ENCODE assay signal across 23 mouse cellular contexts in the genomic region with DNA sequence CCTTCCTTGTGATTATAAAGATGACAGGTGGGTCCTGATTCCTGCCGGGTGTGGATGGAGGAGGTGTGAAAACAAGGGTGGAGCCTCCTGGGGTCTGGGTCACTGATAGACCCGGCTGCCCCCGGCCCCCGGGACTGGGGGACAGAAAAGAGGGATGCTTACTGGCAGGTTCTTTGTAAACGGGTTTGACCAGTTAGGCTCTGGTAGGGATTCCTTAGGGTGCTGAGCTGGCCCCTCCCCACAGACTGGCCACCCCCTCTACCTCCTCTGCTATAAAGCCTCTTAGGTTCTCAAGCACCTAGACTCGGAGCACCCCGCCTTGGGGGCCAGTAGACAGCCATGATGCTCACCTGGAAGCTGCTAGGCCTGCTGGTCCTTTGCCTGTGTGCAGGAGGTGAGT. TPM values are rescaled to one million over a fixed set of nuclear protein-coding genes. Genes with fewer than 3 reads are reported as not detected.
DNase-seq lines count a peak whose midpoint lies in the region; ATAC-seq and TF ChIP-seq lines count a peak whose summit lies in the region.
"Had no signal": no experiment of that assay in that cellular context is flagged by ENCODE, and none has a peak within 500 bp of the region (broad histone marks: within the 10 kb centered on the region; RNA-seq: fewer than 3 reads in every experiment).

A gene (plus strand): TSS at position 301 of the 400 bp plus-strand sequence.

- TF ChIP-seq EP300 in ES-Bruce4 (IDR thresholded peaks at IDR 0.05; ENCODE audit: insufficient read depth, low read depth, low read length) = no peak
- no peak for TF ChIP-seq EP300 in stomach, postnatal 0 days (optimal IDR thresholded peaks at IDR 0.05)

- H3K4me1 ChIP-seq in intestine, embryonic 15.5 days (replicated peaks) = 0 out of 2 replicates have a peak, but pooled peaks cover 2% of the 10 kb centered on the region
- no peaks in the 10 kb centered on the region for H3K4me1 ChIP-seq in intestine, embryonic 16.5 days (ENCODE audit: control insufficient read depth, insufficient read depth, low read length)
- H3K4me1 ChIP-seq in neural tube, embryonic 14.5 days (ENCODE audit: control insufficient read depth, insufficient read depth, low read length) = no peaks in the 10 kb centered on the region
- H3K4me1 ChIP-seq in neural tube, embryonic 15.5 days = no peaks in the 10 kb centered on the region
- peaks cover 21% of the 10 kb centered on the region for H3K4me1 ChIP-seq in ES-Bruce4 (ENCODE audit: control insufficient read depth, insufficient read depth, low read length)
- H3K4me1 ChIP-seq in stomach, postnatal 0 days (replicated peaks; ENCODE audit: control insufficient read depth, insufficient read depth) = no peaks in the 10 kb centered on the region
- peaks cover 11% of the 10 kb centered on the region; the same call in 1 of the 2 replicates for H3K4me1 ChIP-seq in midbrain, embryonic 10.5 days
- H3K4me1 ChIP-seq: forebrain, embryonic 15.5 days; heart, embryonic 15.5 days had no signal

- TF ChIP-seq CTCF in ES-Bruce4 (IDR thresholded peaks at IDR 0.05; ENCODE audit: low read depth, low read length) = no peak
- no peak for TF ChIP-seq CTCF in stomach, postnatal 0 days (IDR thresholded peaks at IDR 0.05; ENCODE audit: low read depth)

- H3K27ac ChIP-seq in intestine, embryonic 15.5 days = no peak within 1 kb of the TSS
- H3K27ac ChIP-seq in intestine, embryonic 16.5 days (ENCODE audit: low read length) = no peak within 1 kb of the TSS
- no peak within 1 kb of the TSS for H3K27ac ChIP-seq in neural tube, embryonic 14.5 days (ENCODE audit: low read depth, low read length)
- no peak within 1 kb of the TSS for H3K27ac ChIP-seq in neural tube, embryonic 15.5 days (replicated peaks)
- peak within 1 kb of the TSS; percentile 23; the same call in 1 of the 2 replicates for H3K27ac ChIP-seq in ES-Bruce4 (ENCODE audit: insufficient read depth, low read length)
- H3K27ac ChIP-seq in stomach, postnatal 0 days (replicated peaks) = no peak within 1 kb of the TSS
- H3K27ac ChIP-seq in midbrain, embryonic 10.5 days (replicated peaks) = no peak within 1 kb of the TSS
- H3K27ac ChIP-seq: forebrain, embryonic 15.5 days; heart, adult 2 months; heart, embryonic 15.5 days; hindbrain, embryonic 13.5 days; hindbrain, postnatal 0 days had no signal

- no peaks in the 10 kb centered on the region for H3K27me3 ChIP-seq in intestine, embryonic 15.5 days (replicated peaks)
- H3K27me3 ChIP-seq in intestine, embryonic 16.5 days (replicated peaks; ENCODE audit: control insufficient read depth, insufficient read depth, low read length) = no peaks in the 10 kb centered on the region
- H3K27me3 ChIP-seq in neural tube, embryonic 14.5 days (ENCODE audit: control insufficient read depth, insufficient read depth, low read length) = no peaks in the 10 kb centered on the region
- H3K27me3 ChIP-seq in neural tube, embryonic 15.5 days (replicated peaks) = no peaks in the 10 kb centered on the region
- H3K27me3 ChIP-seq in ES-Bruce4 (ENCODE audit: control insufficient read depth, insufficient read depth, low read length, poor library complexity, severe bottlenecking) = no peaks in the 10 kb centered on the region
- no peaks in the 10 kb centered on the region for H3K27me3 ChIP-seq in stomach, postnatal 0 days (ENCODE audit: control insufficient read depth, insufficient read depth, low read length)
- H3K27me3 ChIP-seq in midbrain, embryonic 10.5 days (ENCODE audit: low read depth, poor library complexity, severe bottlenecking) = no peaks in the 10 kb centered on the region
- H3K27me3 ChIP-seq: forebrain, embryonic 15.5 days; Patski had no signal

- no peak for TF ChIP-seq POLR2A in ES-Bruce4 (IDR thresholded peaks at IDR 0.05; ENCODE audit: insufficient read depth, low read length)

- DNase-seq in stomach, postnatal 0 days (ENCODE audit: low spot score) = no peak
- no peak for DNase-seq in midbrain, embryonic 10.5 days (ENCODE audit: low spot score)
- DNase-seq: adrenal gland, postnatal 14 days; cerebellum, adult 11-12 months; cerebellum, adult 9-10 months; cerebellum, postnatal 25 days; gastrocnemius, postnatal 14 days; heart, adult 2 months; heart, postnatal 14 days had no signal

- H3K9ac ChIP-seq in intestine, embryonic 15.5 days = no peak within 1 kb of the TSS
- no peak within 1 kb of the TSS for H3K9ac ChIP-seq in intestine, embryonic 16.5 days (ENCODE audit: low read depth, low read length)
- H3K9ac ChIP-seq in neural tube, embryonic 14.5 days (replicated peaks; ENCODE audit: low read depth, low read length) = no peak within 1 kb of the TSS
- H3K9ac ChIP-seq in neural tube, embryonic 15.5 days (replicated peaks) = no peak within 1 kb of the TSS
- H3K9ac ChIP-seq in ES-Bruce4 (ENCODE audit: low read depth, poor library complexity, severe bottlenecking) = peak within 1 kb of the TSS; percentile 17; the same call in 1 of the 2 replicates
- H3K9ac ChIP-seq in stomach, postnatal 0 days (ENCODE audit: low read length) = peak within 1 kb of the TSS; percentile 4; the same call in 1 of the 2 replicates
- H3K9ac ChIP-seq: forebrain, embryonic 15.5 days; heart, embryonic 15.5 days; hindbrain, embryonic 13.5 days had no signal

- H3K9me3 ChIP-seq in intestine, embryonic 15.5 days = no peaks in the 10 kb centered on the region
- H3K9me3 ChIP-seq in intestine, embryonic 16.5 days (ENCODE audit: control insufficient read depth, low read length) = no peaks in the 10 kb centered on the region
- no peaks in the 10 kb centered on the region for H3K9me3 ChIP-seq in neural tube, embryonic 14.5 days (ENCODE audit: control insufficient read depth, low read length)
- no peaks in the 10 kb centered on the region for H3K9me3 ChIP-seq in neural tube, embryonic 15.5 days (replicated peaks)
- H3K9me3 ChIP-seq in ES-Bruce4 (replicated peaks; ENCODE audit: control insufficient read depth, insufficient read depth, low read length, poor library complexity, severe bottlenecking) = no peaks in the 10 kb centered on the region
- no peaks in the 10 kb centered on the region for H3K9me3 ChIP-seq in stomach, postnatal 0 days (ENCODE audit: control insufficient read depth, low read length)
- H3K9me3 ChIP-seq in midbrain, embryonic 10.5 days (replicated peaks) = no peaks in the 10 kb centered on the region
- H3K9me3 ChIP-seq: forebrain, embryonic 15.5 days; heart, embryonic 15.5 days; hindbrain, embryonic 13.5 days had no signal

- H3K36me3 ChIP-seq in intestine, embryonic 15.5 days = peaks cover 10% of the 10 kb centered on the region
- 0 out of 2 replicates have a peak, but pooled peaks cover 5% of the 10 kb centered on the region for H3K36me3 ChIP-seq in intestine, embryonic 16.5 days (ENCODE audit: control insufficient read depth, insufficient read depth, low read length)
- H3K36me3 ChIP-seq in neural tube, embryonic 14.5 days (ENCODE audit: control insufficient read depth, insufficient read depth, low read length) = no peaks in the 10 kb centered on the region
- H3K36me3 ChIP-seq in neural tube, embryonic 15.5 days = no peaks in the 10 kb centered on the region
- H3K36me3 ChIP-seq in ES-Bruce4 (ENCODE audit: control insufficient read depth, insufficient read depth, low read length, poor library complexity, severe bottlenecking) = no peaks in the 10 kb centered on the region
- H3K36me3 ChIP-seq in stomach, postnatal 0 days (ENCODE audit: control insufficient read depth, insufficient read depth, low read length) = peaks cover 9% of the 10 kb centered on the region; the same call in 1 of the 2 replicates
- peaks cover 33% of the 10 kb centered on the region for H3K36me3 ChIP-seq in midbrain, embryonic 10.5 days
- H3K36me3 ChIP-seq: forebrain, embryonic 15.5 days had no signal

- no peak within 1 kb of the TSS for H3K4me2 ChIP-seq in intestine, embryonic 15.5 days (replicated peaks)
- no peak within 1 kb of the TSS for H3K4me2 ChIP-seq in intestine, embryonic 16.5 days (ENCODE audit: low read depth, low read length)
- no peak within 1 kb of the TSS for H3K4me2 ChIP-seq in neural tube, embryonic 14.5 days (ENCODE audit: low read depth, low read length)
- H3K4me2 ChIP-seq in neural tube, embryonic 15.5 days = no peak within 1 kb of the TSS
- no peak within 1 kb of the TSS for H3K4me2 ChIP-seq in stomach, postnatal 0 days (replicated peaks; ENCODE audit: low read depth)
- H3K4me2 ChIP-seq: forebrain, embryonic 15.5 days; heart, embryonic 11.5 days; heart, embryonic 15.5 days; hindbrain, embryonic 13.5 days had no signal

- H3K4me3 ChIP-seq in intestine, embryonic 15.5 days (replicated peaks) = no peak within 1 kb of the TSS
- H3K4me3 ChIP-seq in intestine, embryonic 16.5 days (ENCODE audit: low read length) = no peak within 1 kb of the TSS
- H3K4me3 ChIP-seq in neural tube, embryonic 14.5 days (ENCODE audit: low read depth, low read length) = no peak within 1 kb of the TSS
- H3K4me3 ChIP-seq in neural tube, embryonic 15.5 days (replicated peaks) = no peak within 1 kb of the TSS
- H3K4me3 ChIP-seq in ES-Bruce4 (ENCODE audit: low read depth, low read length) = no peak within 1 kb of the TSS
- H3K4me3 ChIP-seq in stomach, postnatal 0 days (ENCODE audit: low read depth, low read length) = no peak within 1 kb of the TSS
- H3K4me3 ChIP-seq in midbrain, embryonic 10.5 days = no peak within 1 kb of the TSS
- H3K4me3 ChIP-seq: erythroblast, embryonic 14.5 days; forebrain, embryonic 15.5 days; heart, embryonic 15.5 days; hindbrain, embryonic 13.5 days had no signal

- 0 out of 2 replicates have a peak, but pooled peaks have one; percentile 4 for ATAC-seq in intestine, embryonic 15.5 days
- ATAC-seq in intestine, embryonic 16.5 days = no peak
- 0 out of 2 replicates have a peak, but pooled peaks have one; percentile 32 for ATAC-seq in neural tube, embryonic 14.5 days (ENCODE audit: low read depth)
- ATAC-seq in neural tube, embryonic 15.5 days (ENCODE audit: low FRiP score) = no peak
- ATAC-seq in stomach, postnatal 0 days (ENCODE audit: low FRiP score, low TSS enrichment) = no peak
- ATAC-seq: activated CD4-positive, CD25-positive, alpha-beta regulatory T cell, adult 4 months; forebrain, embryonic 15.5 days; hindbrain, postnatal 0 days; Patski had no signal

- WGBS in intestine, embryonic 15.5 days = 18% methylated on average over 7 of the region's 7 CpGs
- WGBS in intestine, embryonic 16.5 days = 27% methylated on average over 7 of the region's 7 CpGs
- WGBS in neural tube, embryonic 14.5 days = 47% methylated on average over 7 of the region's 7 CpGs
- 48% methylated on average over 7 of the region's 7 CpGs for WGBS in neural tube, embryonic 15.5 days
- 26% methylated on average over 7 of the region's 7 CpGs for WGBS in stomach, postnatal 0 days
- 48% methylated on average over 7 of the region's 7 CpGs for WGBS in midbrain, embryonic 10.5 days

RNA-seq across cellular contexts. Expression of the gene that starts here (rescaled TPM):
- polyA plus RNA-seq in intestine, embryonic 15.5 days (2015; fragmentation: Nextera tagmentation; extraction: Ambion mirVana) = 0.40 and 0.80 TPM in 2 replicates
- 0.66 and 0.81 TPM in 2 replicates for polyA plus RNA-seq in intestine, embryonic 16.5 days (2015; fragmentation: Nextera tagmentation; extraction: Ambion mirVana)
- 0.51 and 0.66 TPM in 2 replicates for polyA plus RNA-seq in neural tube, embryonic 14.5 days (2014; fragmentation: Nextera tagmentation; extraction: Ambion mirVana)
- 0.81 and 0.96 TPM in 2 replicates for polyA plus RNA-seq in neural tube, embryonic 15.5 days (2015; fragmentation: Nextera tagmentation; extraction: Ambion mirVana)
- 4.6 and 7.0 TPM in 2 replicates for polyA plus RNA-seq in ES-Bruce4 (2011; ENCODE audit: insufficient read depth, insufficient read length, low read depth, missing spikeins)
- polyA plus RNA-seq in stomach, postnatal 0 days (2015; fragmentation: Nextera tagmentation; extraction: Ambion mirVana) = 66.1 and 66.8 TPM in 2 replicates
- polyA plus RNA-seq in midbrain, embryonic 10.5 days (2016; fragmentation: Nextera tagmentation; extraction: Ambion mirVana) = 1.4 and 2.0 TPM in 2 replicates
- polyA plus RNA-seq: activated CD4-positive, CD25-positive, alpha-beta regulatory T cell, adult 4 months; gonadal fat pad, adult 2 months; heart, adult 2 months; heart, embryonic 11.5 days had no signal

Comparison
In these comparisons a context has a peak if more than half of its experiments do, and no peak if none do; other contexts are left out.
1. Peak in ATAC-seq in intestine, embryonic 15.5 days; RNA of the gene not detected or under 1 TPM.
2. Peak in ATAC-seq in neural tube, embryonic 14.5 days; RNA of the gene not detected or under 1 TPM.
3. H3K9ac ChIP-seq: peak in ES-Bruce4 (single experiment) and stomach, postnatal 0 days (single experiment); none in intestine, embryonic 15.5 days (single experiment), intestine, embryonic 16.5 days (single experiment), neural tube, embryonic 14.5 days (single experiment) and neural tube, embryonic 15.5 days (single experiment).